Mouse (Mus musculus) intestine, embryonic 15.5 days (tissue): ENCODE results near the gene Ano9. TPM values are rescaled to one million over a fixed set of nuclear protein-coding genes. Genes with fewer than 3 reads are reported as not detected.
A peak's percentile ranks its signal among the peaks of the same experiment; 100 is the strongest.

Experiments
- ATAC-seq: fragments of 200-750 bp; cut with Nextera tagmentation; 2 replicates; pipeline ENCODE4 v1.8.0; 2017; ENCODE audit warnings: moderate TSS enrichment, moderate library complexity
- H3K27ac ChIP-seq: fragments of 300-500 bp; sonication (generic); 2 replicates; pipeline ENCODE4 v1.5.1; 2015; ENCODE audit warnings: mild to moderate bottlenecking, inconsistent platforms
- H3K27me3 ChIP-seq: fragments of 300-500 bp; sonication (generic); replicated peaks from 2 replicates; pipeline ENCODE4 v1.6.1; 2015; ENCODE audit warnings: inconsistent platforms
- H3K36me3 ChIP-seq: fragments of 300-500 bp; sonication (generic); 2 replicates; pipeline ENCODE4 v1.6.1; 2015; ENCODE audit warnings: inconsistent platforms
- H3K4me1 ChIP-seq: fragments of 300-500 bp; sonication (generic); replicated peaks from 2 replicates; pipeline ENCODE4 v1.6.1; 2015; ENCODE audit warnings: inconsistent platforms
- H3K4me2 ChIP-seq: fragments of 300-500 bp; sonication (generic); replicated peaks from 2 replicates; pipeline ENCODE4 v1.6.1; 2015; ENCODE audit warnings: mild to moderate bottlenecking, inconsistent platforms
- H3K4me3 ChIP-seq: fragments of 300-500 bp; sonication (generic); replicated peaks from 2 replicates; pipeline ENCODE4 v1.5.1; 2015; ENCODE audit warnings: inconsistent platforms
- H3K9ac ChIP-seq: fragments of 300-500 bp; sonication (generic); 2 replicates; pipeline ENCODE4 v1.6.1; 2015; ENCODE audit warnings: inconsistent platforms
- H3K9me3 ChIP-seq: fragments of 300-500 bp; sonication (generic); 2 replicates; pipeline ENCODE4 v1.6.1; 2016; ENCODE audit warnings: inconsistent platforms
- WGBS: fragments of 180-500 bp; shearing (Covaris S2); methylation state at CpG from one replicate; pipeline ENCODE4 v1.1.7; 2015; 5-methylcytosine and 5-hydroxymethylcytosine counted together
- polyA plus RNA-seq: library from polyadenylated mRNA; unstranded; fragments of >200 nt; fragmentation: Nextera tagmentation; extraction: Ambion mirVana; gene quantifications from 2 replicates; pipeline ENCODE4 v1.2.1, GENCODE M21; 2015

Gene Ano9
- polyA plus RNA-seq, 1 experiment from 2014 or later, result 29.5 TPM

DNA sequence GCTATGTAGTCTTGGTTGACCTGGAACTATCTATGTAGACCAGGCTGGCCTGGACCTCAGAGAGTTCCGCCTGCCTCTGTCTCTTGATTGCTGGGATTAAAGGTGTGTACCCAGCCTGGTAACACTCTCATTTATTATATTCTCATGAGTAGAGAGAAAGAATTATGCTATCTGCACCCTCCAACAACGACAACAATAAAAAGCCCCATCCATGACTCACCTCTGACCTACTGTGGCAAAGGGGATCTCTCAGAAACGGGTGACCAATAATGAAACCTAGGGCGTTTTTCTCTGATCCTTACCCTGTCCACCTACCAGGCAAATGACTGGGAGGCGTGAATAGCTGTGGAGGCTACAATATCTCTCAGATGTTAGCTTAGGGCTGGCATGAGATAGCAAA is 20.4 kb downstream of the Ano9 start:
- H3K27me3 ChIP-seq, result peaks cover 4% of the 10 kb centered on the region
- peaks cover 39% of the 10 kb centered on the region for H3K4me1 ChIP-seq
- WGBS, result 80% methylated on average over 5 of the region's 5 CpGs
- ATAC-seq, result no peak
- no peak overlapping the region for H3K4me2 ChIP-seq
- H3K4me3 ChIP-seq, result no peak overlapping the region
- H3K9ac ChIP-seq, result no peak overlapping the region
- no peak overlapping the region for H3K27ac ChIP-seq
- no peaks in the 10 kb centered on the region for H3K36me3 ChIP-seq
- H3K9me3 ChIP-seq, result no peaks in the 10 kb centered on the region

DNA sequence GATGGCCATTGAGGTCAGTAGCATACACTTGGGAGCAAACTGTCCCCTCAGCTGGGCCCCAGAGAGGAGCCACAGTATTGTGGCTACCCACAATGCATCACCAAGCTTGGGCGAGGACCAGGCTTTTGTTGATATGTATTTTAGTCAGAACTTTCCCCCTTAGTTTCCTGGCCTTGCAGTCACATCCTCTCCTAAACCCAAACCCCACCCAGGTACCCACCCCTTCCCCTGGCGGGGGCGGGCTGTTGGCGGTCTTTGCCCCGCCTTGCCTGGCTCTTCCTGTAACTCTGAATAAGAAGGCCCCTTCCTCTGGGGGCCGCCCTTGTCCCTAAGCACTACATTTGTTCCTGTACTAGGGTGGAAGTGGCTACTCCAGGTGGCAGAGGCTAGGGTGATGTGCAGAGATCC is 21.0 kb downstream of the Ano9 start:
- peaks cover 42% of the 10 kb centered on the region for H3K4me1 ChIP-seq
- H3K4me2 ChIP-seq, result peak overlapping the region; percentile 30; the same call in 1 of the 2 replicates
- H3K4me3 ChIP-seq, result no peak overlapping the region; the same call in 1 of the 2 replicates
- H3K27me3 ChIP-seq, result peaks cover 4% of the 10 kb centered on the region
- no peak overlapping the region for H3K9ac ChIP-seq
- no peaks in the 10 kb centered on the region for H3K9me3 ChIP-seq
- no peaks in the 10 kb centered on the region for H3K36me3 ChIP-seq
- H3K27ac ChIP-seq, result peak overlapping the region; percentile 27; the same call in 1 of the 2 replicates
- WGBS, result 34% methylated on average over 6 of the region's 6 CpGs
- ATAC-seq, result no peak

DNA sequence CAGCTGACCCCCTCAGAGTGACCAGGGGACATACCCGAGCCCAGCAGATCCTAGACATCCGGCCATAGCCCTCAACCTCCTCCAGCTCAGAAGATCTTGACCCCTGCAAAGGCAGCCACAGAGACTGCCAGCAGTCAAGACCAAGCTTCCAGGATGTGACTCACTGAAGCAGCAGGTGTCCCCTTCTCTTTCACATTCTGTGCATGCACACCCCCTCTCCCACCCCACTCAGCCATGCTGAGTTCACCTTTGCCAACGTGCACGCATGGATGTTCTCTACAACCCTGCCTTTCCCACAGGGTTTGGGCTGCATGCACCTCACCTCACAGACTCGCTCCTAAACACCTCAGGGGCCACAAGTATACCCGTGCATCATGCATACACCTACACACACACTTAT is 21.6 kb downstream of the Ano9 start:
- WGBS, result 74% methylated on average over 6 of the region's 6 CpGs
- peak overlapping the region; percentile 27; the same call in 1 of the 2 replicates for H3K27ac ChIP-seq
- H3K36me3 ChIP-seq, result no peaks in the 10 kb centered on the region
- H3K4me1 ChIP-seq, result peaks cover 42% of the 10 kb centered on the region
- H3K27me3 ChIP-seq, result peaks cover 4% of the 10 kb centered on the region
- no peak for ATAC-seq
- no peaks in the 10 kb centered on the region for H3K9me3 ChIP-seq
- no peak overlapping the region for H3K4me3 ChIP-seq
- no peak overlapping the region for H3K9ac ChIP-seq
- H3K4me2 ChIP-seq, result peak overlapping the region; percentile 30; the same call in 1 of the 2 replicates

DNA sequence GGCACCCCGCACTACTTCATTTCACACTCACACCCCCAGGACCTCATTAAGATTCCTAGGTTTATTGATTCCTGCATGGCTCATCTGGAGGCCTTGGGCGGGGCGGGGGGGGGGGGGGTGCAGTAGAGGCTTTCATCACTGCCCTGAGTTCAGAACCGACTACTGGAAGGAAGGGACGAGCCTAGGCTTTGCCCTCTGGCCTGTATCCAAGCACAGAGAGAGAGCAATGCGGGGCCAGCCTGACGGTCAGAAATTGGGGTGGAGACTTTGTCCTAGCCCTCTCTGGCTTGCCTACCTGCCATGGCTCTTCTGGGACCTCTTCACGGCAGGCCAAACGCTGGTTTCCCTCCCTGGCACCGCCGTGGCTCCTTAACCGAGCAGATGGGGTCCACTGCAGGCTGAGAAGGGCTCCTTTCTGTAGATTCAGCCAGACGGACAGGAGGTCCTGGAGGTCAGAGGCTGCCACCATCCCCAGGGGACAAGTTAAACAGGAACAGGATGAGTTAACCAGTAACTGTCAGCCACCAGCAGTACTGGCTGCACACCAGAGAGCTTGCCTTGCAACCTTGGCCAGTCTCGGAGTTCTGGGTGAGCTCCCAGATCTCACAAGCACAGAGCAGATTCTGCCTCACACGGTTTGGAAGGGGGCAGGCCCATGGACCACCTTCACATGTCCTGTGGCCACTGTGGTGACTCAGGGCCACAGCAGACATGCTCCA is 23.0 kb downstream of the Ano9 start:
- 52% methylated on average over 14 of the region's 15 CpGs for WGBS
- no peak overlapping the region for H3K9ac ChIP-seq
- no peak for ATAC-seq
- H3K4me2 ChIP-seq, result 0 out of 2 replicates have a peak overlapping the region, but pooled peaks have one; percentile 9
- no peaks in the 10 kb centered on the region for H3K36me3 ChIP-seq
- no peaks in the 10 kb centered on the region for H3K9me3 ChIP-seq
- no peaks in the 10 kb centered on the region for H3K27me3 ChIP-seq
- peaks cover 37% of the 10 kb centered on the region for H3K4me1 ChIP-seq
- H3K27ac ChIP-seq, result no peak overlapping the region
- no peak overlapping the region for H3K4me3 ChIP-seq

DNA sequence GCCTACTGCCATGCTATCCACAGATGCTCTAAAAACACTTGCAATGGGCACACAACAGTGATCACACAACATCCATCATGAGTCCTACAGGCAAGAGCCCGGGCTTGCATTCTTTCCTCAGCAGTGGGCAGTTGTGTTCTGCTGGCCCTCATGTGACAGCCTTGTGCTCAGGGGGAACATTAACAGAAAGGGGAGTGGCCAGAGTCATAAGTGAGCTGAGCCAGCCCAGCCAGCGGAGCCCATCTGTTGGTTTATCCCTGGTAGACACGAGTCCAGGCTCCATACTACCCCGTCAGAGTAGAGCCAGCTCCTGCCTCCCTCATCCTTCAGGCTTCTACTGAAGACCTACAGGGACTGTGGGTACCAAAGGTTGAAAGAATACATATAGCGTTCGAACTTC is 23.7 kb downstream of the Ano9 start:
- Histone ChIP-seq H3K4me2 (no peak overlapping the region), H3K4me1 (peaks cover 36% of the 10 kb centered on the region), H3K36me3 (no peaks in the 10 kb centered on the region), H3K4me3 (no peak overlapping the region), H3K27ac (no peak overlapping the region), H3K9me3 (no peaks in the 10 kb centered on the region), H3K27me3 (0 out of 2 replicates have a peak, but pooled peaks cover 3% of the 10 kb centered on the region), H3K9ac (no peak overlapping the region)
- WGBS, result 66% methylated on average over 6 of the region's 6 CpGs
- ATAC-seq, result no peak

DNA sequence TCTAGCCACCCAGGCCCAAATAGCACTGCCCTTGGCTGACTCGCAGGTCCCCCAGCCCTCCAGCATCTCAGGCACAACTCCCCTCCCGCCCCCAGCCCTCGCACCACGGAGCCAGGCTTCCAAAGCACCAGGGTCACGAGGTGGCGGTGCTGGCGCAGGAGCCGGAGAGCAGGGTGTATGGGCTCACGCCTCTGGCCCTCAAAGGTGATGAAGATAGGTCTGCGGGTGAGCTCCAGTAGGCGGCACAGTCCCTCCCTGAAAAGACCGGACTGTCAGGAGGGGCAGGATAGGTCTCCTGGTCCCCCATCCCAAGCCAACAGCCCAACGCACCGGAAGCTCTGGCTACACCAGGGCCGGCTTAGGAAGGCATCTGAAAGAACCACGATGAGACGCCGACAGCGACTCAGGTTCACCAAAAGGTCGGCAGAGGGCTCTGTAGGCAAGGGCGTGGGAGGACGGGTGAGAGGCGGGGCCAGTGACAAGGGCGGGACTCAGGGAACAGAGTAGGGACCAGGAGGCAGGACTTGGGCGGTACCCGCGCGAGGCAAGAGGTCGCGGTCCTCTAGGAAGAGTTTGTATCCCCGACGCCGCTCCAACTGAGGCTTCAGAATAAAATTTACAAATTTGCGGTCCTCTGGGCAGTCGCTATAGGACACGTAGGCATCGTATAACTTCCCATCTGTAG is 25.4 kb downstream of the Ano9 start:
- peak; percentile 93 for ATAC-seq
- peaks cover 11% of the 10 kb centered on the region for H3K27me3 ChIP-seq
- no peaks in the 10 kb centered on the region for H3K36me3 ChIP-seq
- H3K9ac ChIP-seq, result 0 out of 2 replicates have a peak overlapping the region, but pooled peaks have one; percentile 23
- peak overlapping the region; percentile 56 for H3K4me2 ChIP-seq
- peak overlapping the region; percentile 36; the same call in 1 of the 2 replicates for H3K27ac ChIP-seq
- H3K9me3 ChIP-seq, result no peaks in the 10 kb centered on the region
- peaks cover 36% of the 10 kb centered on the region for H3K4me1 ChIP-seq
- WGBS, result 10% methylated on average over 37 of the region's 37 CpGs
- peak overlapping the region; percentile 14 for H3K4me3 ChIP-seq

DNA sequence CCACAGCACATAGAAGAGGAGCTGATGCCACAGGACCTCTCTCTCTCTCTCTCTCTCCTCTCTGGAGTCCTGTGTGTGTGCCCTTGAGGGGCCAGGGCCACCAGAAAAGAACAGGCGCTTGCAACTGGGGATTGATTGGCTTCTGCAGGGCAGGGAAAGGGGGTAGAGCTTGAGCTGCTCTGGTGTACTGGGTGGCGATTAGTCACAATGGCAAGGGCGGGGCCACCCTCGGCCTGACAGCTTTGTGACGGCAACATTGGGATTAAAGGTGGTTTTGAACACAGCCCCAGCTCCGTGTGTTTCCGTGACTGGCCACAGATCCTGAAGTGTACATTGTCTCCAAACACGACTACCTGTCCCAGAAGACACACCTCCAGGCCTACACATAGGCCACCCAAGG is 27.4 kb downstream of the Ano9 start:
- WGBS, result 68% methylated on average over 8 of the region's 8 CpGs

DNA sequence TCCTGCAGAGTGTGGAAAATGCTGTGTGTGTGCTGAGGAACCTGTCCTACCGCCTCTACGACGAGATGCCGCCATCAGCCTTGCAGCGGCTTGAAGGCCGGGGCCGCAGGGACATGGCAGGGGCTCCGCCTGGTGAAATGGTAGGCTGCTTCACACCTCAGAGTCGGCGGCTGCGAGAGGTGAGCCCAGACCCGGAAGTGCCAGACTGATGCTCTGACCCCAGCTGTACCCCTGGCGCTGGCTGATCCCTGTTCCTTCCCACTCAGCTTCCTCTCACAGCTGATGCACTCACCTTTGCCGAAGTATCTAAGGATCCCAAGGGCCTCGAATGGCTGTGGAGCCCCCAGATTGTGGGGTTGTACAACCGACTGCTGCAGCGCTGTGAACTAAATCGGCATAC is 29.1 kb downstream of the Ano9 start:
- Histone ChIP-seq H3K4me1 (peaks cover 15% of the 10 kb centered on the region), H3K9ac (no peak overlapping the region), H3K36me3 (no peaks in the 10 kb centered on the region), H3K27ac (no peak overlapping the region), H3K27me3 (peaks cover 11% of the 10 kb centered on the region), H3K9me3 (no peaks in the 10 kb centered on the region), H3K4me3 (no peak overlapping the region), H3K4me2 (no peak overlapping the region)
- WGBS, result 19% methylated on average over 18 of the region's 18 CpGs
- ATAC-seq, result no peak

More for the DNA sequence above, 27.4 kb downstream of the Ano9 start:
- Histone ChIP-seq H3K4me2 (no peak overlapping the region), H3K4me3 (no peak overlapping the region), H3K9me3 (no peaks in the 10 kb centered on the region), H3K27ac (no peak overlapping the region), H3K4me1 (peaks cover 29% of the 10 kb centered on the region), H3K36me3 (no peaks in the 10 kb centered on the region), H3K27me3 (peaks cover 11% of the 10 kb centered on the region), H3K9ac (no peak overlapping the region)
- no peak for ATAC-seq

DNA sequence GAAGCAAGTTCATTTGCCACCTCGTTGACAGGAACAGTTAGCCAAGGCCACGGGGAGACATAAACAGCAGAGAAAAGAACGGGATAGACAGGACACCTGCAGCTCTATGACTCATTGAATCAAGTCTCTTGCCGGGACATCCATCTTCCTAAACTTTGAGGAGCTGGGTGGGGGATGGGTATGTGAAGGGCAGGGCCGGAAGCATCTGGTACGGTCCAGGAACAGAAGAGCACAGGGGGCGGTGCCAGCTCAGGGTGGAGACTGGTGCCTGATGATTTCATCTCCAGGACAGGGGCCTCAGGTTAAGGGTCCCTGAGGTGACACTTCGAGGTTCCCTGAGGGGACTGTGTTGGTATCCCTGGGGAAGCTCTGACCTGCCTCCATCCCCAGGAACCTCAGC is 29.7 kb downstream of the Ano9 start:
- Histone ChIP-seq H3K4me2 (no peak overlapping the region), H3K9ac (no peak overlapping the region), H3K27ac (no peak overlapping the region), H3K4me3 (no peak overlapping the region), H3K27me3 (peaks cover 11% of the 10 kb centered on the region), H3K36me3 (no peaks in the 10 kb centered on the region), H3K9me3 (no peaks in the 10 kb centered on the region), H3K4me1 (peaks cover 13% of the 10 kb centered on the region)
- no peak for ATAC-seq
- 23% methylated on average over 8 of the region's 8 CpGs for WGBS

DNA sequence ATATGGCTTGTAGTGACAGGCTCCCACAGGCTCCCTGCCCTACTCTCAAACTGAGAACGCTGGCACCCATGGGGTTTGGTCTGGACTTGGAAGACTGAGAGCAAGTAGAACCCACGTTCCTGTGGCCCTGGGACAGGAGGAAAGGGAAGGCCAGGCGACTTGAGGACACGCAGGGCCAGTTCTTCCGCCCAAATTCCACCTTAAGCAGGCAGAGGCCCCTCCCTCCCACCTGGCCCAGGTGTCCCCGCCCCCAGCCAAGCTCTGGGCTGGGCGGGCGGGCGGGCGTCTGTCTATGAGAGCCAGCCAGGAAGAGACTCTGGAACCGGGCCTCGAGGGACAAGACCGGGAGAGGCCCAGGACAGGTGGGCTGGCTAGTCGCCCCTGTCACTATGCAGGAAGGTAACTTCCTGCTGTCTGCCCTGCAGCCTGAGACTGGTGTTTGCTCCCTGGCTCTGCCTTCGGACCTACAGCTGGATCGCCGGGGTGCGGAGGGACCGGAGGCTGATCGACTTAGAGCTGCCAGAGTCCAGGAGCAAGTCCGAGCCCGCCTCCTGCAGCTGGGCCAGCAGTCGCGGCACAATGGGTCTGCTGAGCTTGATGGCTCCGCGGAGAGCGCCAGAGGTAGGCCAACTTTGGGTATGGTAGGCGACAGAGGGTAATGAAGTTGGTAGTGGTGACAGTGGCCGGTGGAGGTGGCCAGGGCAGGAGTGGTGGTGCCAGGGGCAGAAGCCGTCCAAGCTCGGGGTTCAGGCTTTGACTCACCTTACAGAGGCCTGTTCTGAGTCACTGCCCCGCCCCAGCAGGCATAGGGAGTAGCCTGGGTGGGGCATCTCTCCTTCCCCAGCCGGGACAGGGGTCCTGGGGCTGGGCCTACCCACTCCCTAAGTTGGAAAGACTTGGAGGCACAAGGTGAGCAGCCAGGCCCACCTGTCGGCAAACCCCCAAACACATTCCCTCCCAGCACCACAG is 37.8 kb downstream of the Ano9 start:
- peak; percentile 94 for ATAC-seq
- H3K27ac ChIP-seq, result peak overlapping the region; percentile 78
- H3K27me3 ChIP-seq, result no peaks in the 10 kb centered on the region
- H3K9me3 ChIP-seq, result no peaks in the 10 kb centered on the region
- peak overlapping the region; percentile 62 for H3K9ac ChIP-seq
- peak overlapping the region; percentile 51 for H3K4me2 ChIP-seq
- H3K4me1 ChIP-seq, result peaks cover 8% of the 10 kb centered on the region; the same call in 1 of the 2 replicates
- H3K4me3 ChIP-seq, result peak overlapping the region; percentile 42
- WGBS, result 19% methylated on average over 34 of the region's 34 CpGs
- H3K36me3 ChIP-seq, result no peaks in the 10 kb centered on the region

DNA sequence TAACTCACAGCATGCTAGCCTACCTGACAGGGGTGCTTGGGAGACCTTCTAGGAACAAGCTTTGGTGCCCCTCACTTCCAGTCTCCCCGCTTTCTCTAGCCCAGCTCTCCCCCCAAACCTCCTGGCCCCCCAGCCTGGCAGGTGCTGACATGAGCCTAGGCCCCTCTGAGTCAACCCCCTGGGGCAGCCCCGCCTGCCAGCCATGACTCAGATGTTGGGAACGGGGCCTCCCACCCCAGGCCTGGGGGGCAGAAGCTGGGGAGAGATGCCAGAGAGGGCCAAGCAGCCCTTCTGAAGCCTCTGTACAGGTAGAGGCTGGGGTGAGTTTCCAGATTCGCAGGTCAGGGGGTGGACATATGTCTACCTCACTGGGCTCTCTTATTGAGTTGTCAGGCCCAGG is 38.7 kb downstream of the Ano9 start:
- Histone ChIP-seq H3K27me3 (no peaks in the 10 kb centered on the region), H3K9ac (no peak overlapping the region), H3K9me3 (no peaks in the 10 kb centered on the region), H3K4me1 (peaks cover 8% of the 10 kb centered on the region; the same call in 1 of the 2 replicates), H3K36me3 (no peaks in the 10 kb centered on the region), H3K27ac (no peak overlapping the region), H3K4me3 (no peak overlapping the region), H3K4me2 (no peak overlapping the region)
- 85% methylated on average over 4 of the region's 4 CpGs for WGBS
- ATAC-seq, result no peak

DNA sequence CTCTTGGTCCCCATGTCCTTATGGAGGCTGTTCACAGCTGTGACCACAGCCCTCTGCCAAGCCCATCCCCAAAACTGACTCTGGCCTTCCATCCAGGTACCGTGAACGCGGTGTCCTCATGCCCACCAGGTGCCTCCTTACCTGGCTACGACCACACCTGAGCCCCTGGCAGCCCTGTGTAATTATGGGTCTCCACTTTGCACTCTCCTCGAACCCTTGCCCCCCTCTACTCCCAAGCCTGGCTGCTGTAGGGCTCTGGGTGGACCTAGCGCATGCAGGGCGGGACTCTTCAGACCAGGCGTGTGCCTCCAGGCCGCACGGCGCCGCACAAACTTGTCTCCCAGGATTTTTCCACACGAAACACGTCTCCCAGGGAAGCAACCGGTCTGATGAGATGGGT is 39.8 kb downstream of the Ano9 start, which contains the start of gene Pkp3:
Gene Pkp3, plus strand, starts transcription at position 378 of the 400 bp plus-strand sequence.
- no peak within 1 kb of the TSS for H3K9ac ChIP-seq
- no peaks in the 10 kb centered on the region for H3K36me3 ChIP-seq
- WGBS, result 90% methylated on average over 15 of the region's 15 CpGs
- no peak within 1 kb of the TSS for H3K4me3 ChIP-seq
- no peak within 1 kb of the TSS for H3K4me2 ChIP-seq
- H3K27ac ChIP-seq, result no peak within 1 kb of the TSS
- no peak for ATAC-seq
- no peaks in the 10 kb centered on the region for H3K9me3 ChIP-seq
- H3K27me3 ChIP-seq, result no peaks in the 10 kb centered on the region
- peaks cover 8% of the 10 kb centered on the region; the same call in 1 of the 2 replicates for H3K4me1 ChIP-seq
